Mouse (Mus musculus): ENCODE results near the gene Tmeff1. TPM values are rescaled to one million over a fixed set of nuclear protein-coding genes. Genes with fewer than 3 reads are reported as not detected.

Gene Tmeff1
- polyA plus RNA-seq, 1 experiment from 2014 or later, result 10.2 TPM

GRCm38 (mm10) chr4:48639503-48639902, 54.5 kb downstream of the Tmeff1 start:
- TF ChIP-seq CTCF (IDR thresholded peaks at IDR 0.05; ENCODE audit: low read depth), result no peak
- H3K27me3 ChIP-seq (replicated peaks; ENCODE audit: control insufficient read depth, insufficient read depth, low read length), result no peaks in the 10 kb centered on the region
- H3K9me3 ChIP-seq (ENCODE audit: control insufficient read depth), result no peaks in the 10 kb centered on the region
- no peak overlapping the region for H3K27ac ChIP-seq (ENCODE audit: low read depth, low read length)
- H3K36me3 ChIP-seq (ENCODE audit: control insufficient read depth, insufficient read depth), result no peaks in the 10 kb centered on the region
- ATAC-seq, result no peak
- WGBS, result 95% methylated on average over 17 of the region's 17 CpGs
- no peak overlapping the region for H3K4me3 ChIP-seq (ENCODE audit: low read depth, low read length)
- H3K4me1 ChIP-seq (replicated peaks; ENCODE audit: control insufficient read depth, insufficient read depth, low read length), result no peaks in the 10 kb centered on the region
- no peak overlapping the region for H3K9ac ChIP-seq (ENCODE audit: low read depth, low read length)
- no peak overlapping the region for H3K4me2 ChIP-seq (replicated peaks; ENCODE audit: low read depth)

- Histone ChIP-seq H3K4me1 (replicated peaks; ENCODE audit: control insufficient read depth, insufficient read depth, low read length) (no peaks in the 10 kb centered on the region), H3K4me2 (replicated peaks; ENCODE audit: low read depth) (no peak overlapping the region), H3K9me3 (ENCODE audit: control insufficient read depth) (no peaks in the 10 kb centered on the region), H3K27ac (ENCODE audit: low read depth, low read length) (no peak overlapping the region), H3K27me3 (replicated peaks; ENCODE audit: control insufficient read depth, insufficient read depth, low read length) (no peaks in the 10 kb centered on the region), H3K36me3 (ENCODE audit: control insufficient read depth, insufficient read depth) (no peaks in the 10 kb centered on the region), H3K4me3 (ENCODE audit: low read depth, low read length) (no peak overlapping the region), H3K9ac (ENCODE audit: low read depth, low read length) (no peak overlapping the region)
- ATAC-seq, result no peak
- 88% methylated on average over 6 of the region's 6 CpGs for WGBS
- TF ChIP-seq CTCF (IDR thresholded peaks at IDR 0.05; ENCODE audit: low read depth), result no peak
Observed at GRCm38 (mm10) chr4:48643801-48644200, 58.8 kb downstream of the Tmeff1 start.

- Histone ChIP-seq H3K4me3 (ENCODE audit: low read depth, low read length) (no peak overlapping the region), H3K9me3 (ENCODE audit: control insufficient read depth) (no peaks in the 10 kb centered on the region), H3K27ac (ENCODE audit: low read depth, low read length) (no peak overlapping the region), H3K36me3 (ENCODE audit: control insufficient read depth, insufficient read depth) (no peaks in the 10 kb centered on the region), H3K9ac (ENCODE audit: low read depth, low read length) (no peak overlapping the region), H3K4me2 (replicated peaks; ENCODE audit: low read depth) (no peak overlapping the region), H3K4me1 (replicated peaks; ENCODE audit: control insufficient read depth, insufficient read depth, low read length) (no peaks in the 10 kb centered on the region), H3K27me3 (replicated peaks; ENCODE audit: control insufficient read depth, insufficient read depth, low read length) (no peaks in the 10 kb centered on the region)
- ATAC-seq, result no peak
- TF ChIP-seq CTCF (IDR thresholded peaks at IDR 0.05; ENCODE audit: low read depth), result no peak
- 82% methylated on average over 5 of the region's 5 CpGs for whole genome bisulfite sequencing
Observed at GRCm38 (mm10) chr4:48646143-48646542, 61.2 kb downstream of the Tmeff1 start.

- no peak overlapping the region for H3K9ac ChIP-seq (ENCODE audit: low read depth, low read length)
- ATAC-seq, result no peak
- no peak for TF ChIP-seq CTCF (IDR thresholded peaks at IDR 0.05; ENCODE audit: low read depth)
- 89% methylated on average over 10 of the region's 10 CpGs for WGBS
- H3K27ac ChIP-seq (ENCODE audit: low read depth, low read length), result no peak overlapping the region
- no peak overlapping the region for H3K4me2 ChIP-seq (replicated peaks; ENCODE audit: low read depth)
- H3K27me3 ChIP-seq (replicated peaks; ENCODE audit: control insufficient read depth, insufficient read depth, low read length), result no peaks in the 10 kb centered on the region
- H3K4me3 ChIP-seq (ENCODE audit: low read depth, low read length), result no peak overlapping the region
- H3K36me3 ChIP-seq (ENCODE audit: control insufficient read depth, insufficient read depth), result no peaks in the 10 kb centered on the region
- no peaks in the 10 kb centered on the region for H3K4me1 ChIP-seq (replicated peaks; ENCODE audit: control insufficient read depth, insufficient read depth, low read length)
- no peaks in the 10 kb centered on the region for H3K9me3 ChIP-seq (ENCODE audit: control insufficient read depth)
Observed at GRCm38 (mm10) chr4:48650617-48651360, 65.8 kb downstream of the Tmeff1 start.

GRCm38 (mm10) chr4:48654118-48654517, 69.1 kb downstream of the Tmeff1 start:
- no peaks in the 10 kb centered on the region for H3K36me3 ChIP-seq (ENCODE audit: control insufficient read depth, insufficient read depth)
- ATAC-seq, result no peak
- no peaks in the 10 kb centered on the region for H3K4me1 ChIP-seq (replicated peaks; ENCODE audit: control insufficient read depth, insufficient read depth, low read length)
- no peak overlapping the region for H3K27ac ChIP-seq (ENCODE audit: low read depth, low read length)
- no peak overlapping the region for H3K4me3 ChIP-seq (ENCODE audit: low read depth, low read length)
- H3K9ac ChIP-seq (ENCODE audit: low read depth, low read length), result no peak overlapping the region
- H3K27me3 ChIP-seq (replicated peaks; ENCODE audit: control insufficient read depth, insufficient read depth, low read length), result no peaks in the 10 kb centered on the region
- TF ChIP-seq CTCF (IDR thresholded peaks at IDR 0.05; ENCODE audit: low read depth), result no peak
- no peaks in the 10 kb centered on the region for H3K9me3 ChIP-seq (ENCODE audit: control insufficient read depth)
- 89% methylated on average over 4 of the region's 4 CpGs for WGBS
- H3K4me2 ChIP-seq (replicated peaks; ENCODE audit: low read depth), result no peak overlapping the region

GRCm38 (mm10) chr4:48656530-48656929, 71.6 kb downstream of the Tmeff1 start:
- Histone ChIP-seq H3K4me2 (replicated peaks; ENCODE audit: low read depth) (no peak overlapping the region), H3K27ac (ENCODE audit: low read depth, low read length) (no peak overlapping the region), H3K4me1 (replicated peaks; ENCODE audit: control insufficient read depth, insufficient read depth, low read length) (no peaks in the 10 kb centered on the region), H3K9me3 (ENCODE audit: control insufficient read depth) (no peaks in the 10 kb centered on the region), H3K36me3 (ENCODE audit: control insufficient read depth, insufficient read depth) (no peaks in the 10 kb centered on the region), H3K27me3 (replicated peaks; ENCODE audit: control insufficient read depth, insufficient read depth, low read length) (no peaks in the 10 kb centered on the region), H3K4me3 (ENCODE audit: low read depth, low read length) (no peak overlapping the region), H3K9ac (ENCODE audit: low read depth, low read length) (no peak overlapping the region)
- WGBS, result 94% methylated on average over 8 of the region's 8 CpGs
- ATAC-seq, result no peak
- no peak for TF ChIP-seq CTCF (IDR thresholded peaks at IDR 0.05; ENCODE audit: low read depth)
